In the genomic region with DNA sequence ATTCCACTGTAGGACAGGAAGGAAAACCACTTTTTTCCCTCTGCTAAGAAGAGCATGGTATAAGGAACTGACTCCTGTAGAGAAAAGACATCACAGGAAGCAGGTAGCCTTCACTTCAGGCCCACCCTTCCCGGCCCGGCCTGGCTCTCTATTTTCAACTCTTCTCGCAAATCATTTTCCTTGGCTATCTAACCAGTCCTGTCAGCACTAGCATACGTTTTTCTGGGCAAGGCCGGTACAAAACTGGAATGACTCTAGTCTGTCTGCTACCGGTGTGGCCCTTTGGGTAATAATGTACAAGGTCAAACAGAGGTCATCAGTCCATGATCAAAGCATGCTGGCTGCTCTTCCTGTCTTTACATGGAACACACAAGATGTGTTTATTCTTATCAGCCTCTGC, we compare ENCODE assay signal across 13 mouse cellular contexts.
DNase-seq lines count a peak whose midpoint lies in the region; ATAC-seq and TF ChIP-seq lines count a peak whose summit lies in the region.
"Had no signal": no experiment of that assay in that cellular context is flagged by ENCODE, and none has a peak within 500 bp of the region (broad histone marks: within the 10 kb centered on the region; RNA-seq: fewer than 3 reads in every experiment).

No protein-coding gene starts in this region.

- ATAC-seq in liver, embryonic 11.5 days (replicated peaks; ENCODE audit: low FRiP score) = no peak

- H3K9ac ChIP-seq in liver, adult 2 months (ENCODE audit: low read depth, low read length) = no peak overlapping the region
- H3K9ac ChIP-seq in liver, embryonic 11.5 days (ENCODE audit: low read depth, low read length) = no peak overlapping the region
- H3K9ac ChIP-seq: hindbrain, embryonic 14.5 days had no signal

- peaks cover 9% of the 10 kb centered on the region for H3K4me1 ChIP-seq in liver, adult 2 months (ENCODE audit: control insufficient read depth, insufficient read depth, low read length)
- peaks cover 1% of the 10 kb centered on the region; the same call in 1 of the 2 replicates for H3K4me1 ChIP-seq in liver, embryonic 11.5 days (replicated peaks; ENCODE audit: control insufficient read depth, insufficient read depth, low read length)

- H3K36me3 ChIP-seq in liver, adult 2 months (ENCODE audit: control insufficient read depth, insufficient read depth, low read length) = no peaks in the 10 kb centered on the region
- no peaks in the 10 kb centered on the region; the same call in 1 of the 2 replicates for H3K36me3 ChIP-seq in liver, embryonic 11.5 days (ENCODE audit: control insufficient read depth, insufficient read depth, low read length)

- no peak overlapping the region for H3K4me2 ChIP-seq in liver, embryonic 11.5 days
- H3K4me2 ChIP-seq: hindbrain, embryonic 14.5 days had no signal

- no peak overlapping the region for H3K4me3 ChIP-seq in liver, adult 2 months (ENCODE audit: insufficient read depth, low read depth, low read length)
- H3K4me3 ChIP-seq in liver, embryonic 11.5 days (ENCODE audit: low read depth, low read length) = no peak overlapping the region
- H3K4me3 ChIP-seq: erythroblast, embryonic 14.5 days had no signal

- WGBS in liver, adult 2 months = 37% methylated on average over 6 of the region's 6 CpGs
- 20% methylated on average over 6 of the region's 6 CpGs for WGBS in liver, embryonic 11.5 days

- no peak for TF ChIP-seq CTCF in liver, adult 2 months (IDR thresholded peaks at IDR 0.05; ENCODE audit: low read depth, low read length)

- DNase-seq in liver, adult 2 months (ENCODE audit: extremely low read depth, low read depth, low spot score) = peak; percentile 42
- DNase-seq in liver, embryonic 11.5 days (ENCODE audit: low spot score) = no peak
- DNase-seq in adrenal gland, postnatal 36 days = peak; percentile 12 to 25
- DNase-seq in kidney, adult 18-20 months = peak; percentile 22
- DNase-seq in mesoderm, embryonic 11.5 days (ENCODE audit: low read depth, low spot score) = peak; percentile 58
- no peak for DNase-seq in gastrocnemius, postnatal 4 days (ENCODE audit: low spot score in 2 of 2)
- DNase-seq in right cerebral cortex, postnatal 10 days (ENCODE audit: low spot score in 2 of 2) = no peak
- no peak for DNase-seq in layer of hippocampus, adult 9-10 months (ENCODE audit: low spot score)
- DNase-seq: cerebellum, adult 9-10 months; lung, adult 18-20 months; thymus, adult 2 months had no signal

- no peak for TF ChIP-seq POLR2A in liver, adult 2 months (IDR thresholded peaks at IDR 0.05; ENCODE audit: extremely low read depth, insufficient read depth, low read length)

- H3K79me2 ChIP-seq in liver, adult 2 months (ENCODE audit: control insufficient read depth, insufficient read depth, low read length) = no peaks in the 10 kb centered on the region

- H3K27ac ChIP-seq in liver, adult 2 months (replicated peaks; ENCODE audit: insufficient read depth, low read depth, low read length) = peak overlapping the region; percentile 22
- H3K27ac ChIP-seq in liver, embryonic 11.5 days (ENCODE audit: low read depth, low read length) = no peak overlapping the region
- H3K27ac ChIP-seq: hindbrain, embryonic 14.5 days had no signal

- H3K9me3 ChIP-seq in liver, embryonic 11.5 days (ENCODE audit: control insufficient read depth, low read length) = no peaks in the 10 kb centered on the region

- H3K27me3 ChIP-seq in liver, adult 2 months (ENCODE audit: control insufficient read depth, insufficient read depth, low read length) = no peaks in the 10 kb centered on the region
- no peaks in the 10 kb centered on the region for H3K27me3 ChIP-seq in liver, embryonic 11.5 days (replicated peaks; ENCODE audit: control insufficient read depth, insufficient read depth, low read length)

Comparison
In these comparisons a context has a peak if more than half of its experiments do, and no peak if none do; other contexts are left out.
1. DNase-seq: peak in liver, adult 2 months (single experiment), adrenal gland, postnatal 36 days (2 of 2), kidney, adult 18-20 months (single experiment) and mesoderm, embryonic 11.5 days (single experiment); none in liver, embryonic 11.5 days (single experiment), gastrocnemius, postnatal 4 days (0 of 2), right cerebral cortex, postnatal 10 days (0 of 2) and layer of hippocampus, adult 9-10 months (single experiment).